ENCODE assay signal across 21 mouse cellular contexts in the genomic region with DNA sequence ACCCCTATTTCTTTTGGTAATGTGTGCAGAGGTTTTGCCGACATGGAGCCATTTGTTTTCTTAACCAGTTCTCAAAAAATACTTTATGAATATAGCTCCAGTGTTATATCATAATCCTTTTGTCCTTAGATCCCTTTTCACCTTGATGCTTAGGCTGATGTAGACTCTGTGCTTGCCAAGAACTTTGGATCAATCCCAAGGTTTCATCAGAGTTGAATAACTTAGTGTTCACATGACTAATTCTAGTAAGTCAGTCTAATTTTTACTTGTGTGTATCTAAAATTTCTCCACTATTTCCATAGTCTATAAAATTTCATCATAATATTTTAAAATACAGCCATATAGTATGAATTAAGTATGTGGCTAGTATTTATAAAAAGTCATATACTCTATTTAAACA.
"Had no signal": no experiment of that assay in that cellular context is flagged by ENCODE, and none has a peak within 500 bp of the region (broad histone marks: within the 10 kb centered on the region; RNA-seq: fewer than 3 reads in every experiment).

No protein-coding gene starts in this region.

- H3K9ac ChIP-seq: limb, embryonic 12.5 days; limb, embryonic 15.5 days; liver, embryonic 13.5 days; midbrain, embryonic 13.5 days; neural tube, embryonic 12.5 days; neural tube, embryonic 15.5 days; stomach, embryonic 15.5 days had no signal

- H3K27ac ChIP-seq: limb, embryonic 12.5 days; limb, embryonic 15.5 days; liver, embryonic 13.5 days; midbrain, embryonic 10.5 days; midbrain, embryonic 13.5 days; neural tube, embryonic 12.5 days; neural tube, embryonic 15.5 days; stomach, embryonic 15.5 days had no signal

- H3K4me1 ChIP-seq: limb, embryonic 12.5 days; limb, embryonic 15.5 days; liver, embryonic 13.5 days; megakaryocyte, embryonic 14.5 days; midbrain, embryonic 10.5 days; midbrain, embryonic 13.5 days; neural tube, embryonic 12.5 days; neural tube, embryonic 15.5 days; stomach, embryonic 15.5 days had no signal

- H3K9me3 ChIP-seq: limb, embryonic 12.5 days; limb, embryonic 15.5 days; liver, embryonic 13.5 days; megakaryocyte, embryonic 14.5 days; midbrain, embryonic 10.5 days; midbrain, embryonic 13.5 days; neural tube, embryonic 12.5 days; neural tube, embryonic 15.5 days; stomach, embryonic 15.5 days had no signal

- H3K4me3 ChIP-seq: limb, embryonic 12.5 days; limb, embryonic 15.5 days; liver, embryonic 13.5 days; megakaryocyte, embryonic 14.5 days; midbrain, embryonic 10.5 days; midbrain, embryonic 13.5 days; neural tube, embryonic 12.5 days; neural tube, embryonic 15.5 days; stomach, embryonic 15.5 days had no signal

- H3K4me2 ChIP-seq: limb, embryonic 12.5 days; limb, embryonic 15.5 days; liver, embryonic 13.5 days; midbrain, embryonic 13.5 days; neural tube, embryonic 12.5 days; neural tube, embryonic 15.5 days; stomach, embryonic 15.5 days had no signal

- H3K27me3 ChIP-seq: limb, embryonic 12.5 days; limb, embryonic 15.5 days; liver, embryonic 13.5 days; megakaryocyte, embryonic 14.5 days; midbrain, embryonic 13.5 days; neural tube, embryonic 12.5 days; neural tube, embryonic 15.5 days; stomach, embryonic 15.5 days had no signal

- H3K36me3 ChIP-seq: limb, embryonic 12.5 days; limb, embryonic 15.5 days; liver, embryonic 13.5 days; midbrain, embryonic 10.5 days; midbrain, embryonic 13.5 days; neural tube, embryonic 12.5 days; neural tube, embryonic 15.5 days; stomach, embryonic 15.5 days had no signal

- DNase-seq: kidney, adult 18-20 months; kidney, adult 9 months; kidney, postnatal 14 days; kidney, postnatal 4 days; left cerebral cortex, postnatal 4 days; liver, embryonic 13.5 days; lung, adult 2 months; lung, postnatal 14 days; lung, postnatal 4 days; right cerebral cortex, adult 18-20 months; right cerebral cortex, postnatal 14 days; right cerebral cortex, postnatal 4 days; thymus, postnatal 25 days had no signal

- ATAC-seq: midbrain, embryonic 13.5 days had no signal
